ENCODE assay signal across 8 mouse cellular contexts in genomic region chr1:193376478-193377134, GRCm38 (mm10). TPM values are rescaled to one million over a fixed set of nuclear protein-coding genes. Genes with fewer than 3 reads are reported as not detected.
DNase-seq lines count a peak whose midpoint lies in the region; ATAC-seq and TF ChIP-seq lines count a peak whose summit lies in the region.

No protein-coding gene starts in this region.

- no peaks in the 10 kb centered on the region for H3K36me3 ChIP-seq in ES-E14 (ENCODE audit: control insufficient read depth, insufficient read depth, low read length, poor library complexity, severe bottlenecking)
- H3K36me3 ChIP-seq in kidney, embryonic 14.5 days (ENCODE audit: control insufficient read depth, insufficient read depth, low read length): no peaks in the 10 kb centered on the region

- WGBS in kidney, embryonic 14.5 days: 35% methylated on average over 4 of the region's 4 CpGs

- peak; percentile 58 for ATAC-seq in kidney, embryonic 14.5 days (ENCODE audit: low FRiP score, low TSS enrichment)
- ATAC-seq in megakaryocyte progenitor cell, adult 5-6 weeks (replicated peaks; ENCODE audit: poor library complexity): peak; percentile 92

- no peak overlapping the region for H3K9ac ChIP-seq in ES-E14 (ENCODE audit: insufficient read depth, low read depth, low read length, poor library complexity, severe bottlenecking)
- no peak overlapping the region for H3K9ac ChIP-seq in kidney, embryonic 14.5 days (ENCODE audit: low read depth, low read length)

- peak; percentile 34 to 43 for DNase-seq in frontal cortex, postnatal 36 days (ENCODE audit: low spot score in 2 of 2)
- DNase-seq in frontal cortex, postnatal 25 days (ENCODE audit: low spot score in 2 of 2): no peak
- peak; percentile 43 for DNase-seq in ES-E14 (ENCODE audit: low read depth, low spot score)
- peak; percentile 67 for DNase-seq in cerebellum, adult 9-11 months
- peak; percentile 27 for DNase-seq in gastrocnemius, postnatal 4 days (ENCODE audit: low spot score in 2 of 2)
- peak; percentile 4 for DNase-seq in spleen, adult 12 weeks (ENCODE audit: low spot score)

- H3K4me2 ChIP-seq in kidney, embryonic 14.5 days (replicated peaks; ENCODE audit: low read depth, low read length): no peak overlapping the region

- no peak overlapping the region for H3K27ac ChIP-seq in ES-E14 (ENCODE audit: insufficient read depth, low read depth, low read length, poor library complexity, severe bottlenecking)
- H3K27ac ChIP-seq in kidney, embryonic 14.5 days (ENCODE audit: low read depth, low read length): no peak overlapping the region

- no peaks in the 10 kb centered on the region for H3K27me3 ChIP-seq in kidney, embryonic 14.5 days (ENCODE audit: control insufficient read depth, insufficient read depth, low read length)

- no peaks in the 10 kb centered on the region for H3K4me1 ChIP-seq in ES-E14 (ENCODE audit: control insufficient read depth in 2 of 2, insufficient read depth in 2 of 2, low read length in 2 of 2, poor library complexity in 1 of 2)
- no peaks in the 10 kb centered on the region for H3K4me1 ChIP-seq in kidney, embryonic 14.5 days (ENCODE audit: control insufficient read depth, insufficient read depth, low read length)

- H3K9me3 ChIP-seq in ES-E14 (ENCODE audit: control insufficient read depth, insufficient read depth, low read depth, low read length): no peaks in the 10 kb centered on the region
- H3K9me3 ChIP-seq in kidney, embryonic 14.5 days (ENCODE audit: control insufficient read depth, low read length): no peaks in the 10 kb centered on the region

- H3K4me3 ChIP-seq in ES-E14 (ENCODE audit: insufficient read depth in 1 of 2, low read depth in 1 of 2, low read length in 2 of 2, poor library complexity in 1 of 2, severe bottlenecking in 1 of 2): no peak overlapping the region
- H3K4me3 ChIP-seq in kidney, embryonic 14.5 days (ENCODE audit: low read length): no peak overlapping the region

- in situ Hi-C loops in ES-E14 (cut with MboI; ENCODE audit: low sequenced_read_pairs in 2 of 2, unreplicated experiment in 2 of 2): no loop called here

TF ChIP-seq in ES-E14, 5 proteins besides CTCF, POLR2A, EP300 and RAD21:
- TF ChIP-seq MAFK (IDR thresholded peaks at IDR 0.05; ENCODE audit: insufficient read depth, low read depth, low read length): peak; percentile 10; the same call in 1 of the 2 replicates
- peak; percentile 60; the same call in 1 of the 2 replicates for TF ChIP-seq ZC3H11A (IDR thresholded peaks at IDR 0.05; ENCODE audit: borderline replicate concordance, low read depth, low read length)
- no peak for TF ChIP-seq CHD2 (IDR thresholded peaks at IDR 0.05; ENCODE audit: low read depth, low read length)
- no peak for TF ChIP-seq HCFC1 (IDR thresholded peaks at IDR 0.05; ENCODE audit: borderline replicate concordance, insufficient read depth, low read length)
- no peak for TF ChIP-seq ZNF384 (IDR thresholded peaks at IDR 0.05; ENCODE audit: low read depth, low read length)

RNA-seq across cellular contexts. Expression of gene Camk1g, which starts 6.5 kb away (rescaled TPM):
- not detected in 2 replicates for total RNA-seq in ES-E14 (2012; rRNA removed)
- total RNA-seq in gastrocnemius, postnatal 4 days (2021): 1 to 10 TPM; 1.0 to 1.2 TPM
- 10.2 and 13.4 TPM in 2 replicates for polyA plus RNA-seq in kidney, embryonic 14.5 days (2014; fragmentation: Nextera tagmentation; extraction: Ambion mirVana)
- total RNA-seq in megakaryocyte progenitor cell, adult 5-6 weeks (2015): not detected in 2 replicates
- not detected in 2 replicates for total RNA-seq in megakaryocyte progenitor cell, adult 5-6 weeks (2017)

Comparison
In these comparisons a context has a peak if more than half of its experiments do, and no peak if none do; other contexts are left out.
1. DNase-seq: peak in frontal cortex, postnatal 36 days (2 of 2), ES-E14 (single experiment), cerebellum, adult 9-11 months (single experiment), gastrocnemius, postnatal 4 days (2 of 2) and spleen, adult 12 weeks (single experiment); none in frontal cortex, postnatal 25 days (0 of 2).